Mouse (Mus musculus) ovary, postnatal 36 days (tissue): Measurements from ENCODE around the gene Prss48.

Experiments
- DNase-seq: peaks from one replicate; pipeline ENCODE4 v3.0.0; 2022; ENCODE audit warnings: low spot score, mixed read lengths

The Prss48 gene

DNA sequence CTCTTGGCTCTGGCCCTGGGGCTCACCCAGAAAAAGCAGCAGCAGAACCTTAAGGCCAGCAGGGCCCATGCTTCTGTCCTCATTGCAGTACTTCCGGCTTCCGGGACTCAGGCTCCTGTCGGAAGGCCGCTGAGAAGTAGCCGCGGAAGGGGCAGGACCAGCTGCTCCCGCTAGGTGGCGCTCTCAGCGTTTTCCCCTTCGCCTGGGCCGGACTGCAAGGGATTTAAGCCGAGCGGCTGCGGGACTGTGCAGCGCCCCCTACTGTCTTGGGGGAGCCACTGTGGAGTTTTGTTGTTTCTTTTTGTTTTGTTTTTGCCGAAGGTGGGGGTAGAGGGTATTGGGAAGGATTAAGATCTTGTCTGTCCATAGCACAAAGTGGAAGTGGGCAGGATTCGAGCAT is at the start of gene Prss48:
Gene Prss48, minus strand, starts transcription at position 69 of the 400 bp plus-strand sequence.
- DNase-seq, result no peak

DNA sequence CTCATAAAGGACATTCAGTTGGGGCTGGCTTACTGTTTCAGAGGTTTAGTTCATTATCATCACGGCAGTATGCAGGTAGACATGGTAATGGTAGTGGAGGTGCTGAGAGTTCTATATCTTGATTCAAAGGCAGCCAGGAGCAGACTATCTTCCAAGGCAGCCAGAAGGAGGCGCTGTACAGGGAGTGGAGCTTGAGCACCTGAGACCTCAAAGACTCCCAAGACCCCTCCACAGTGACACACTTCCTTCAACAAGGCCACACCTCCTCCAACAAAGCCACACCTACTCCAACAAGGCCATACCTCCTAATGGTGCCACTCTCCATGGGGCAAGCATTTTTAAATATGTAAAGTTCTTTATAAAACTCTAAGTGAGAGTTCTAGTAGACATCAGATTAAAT is 46.8 kb upstream of the Prss48 start:
- no peak for DNase-seq

DNA sequence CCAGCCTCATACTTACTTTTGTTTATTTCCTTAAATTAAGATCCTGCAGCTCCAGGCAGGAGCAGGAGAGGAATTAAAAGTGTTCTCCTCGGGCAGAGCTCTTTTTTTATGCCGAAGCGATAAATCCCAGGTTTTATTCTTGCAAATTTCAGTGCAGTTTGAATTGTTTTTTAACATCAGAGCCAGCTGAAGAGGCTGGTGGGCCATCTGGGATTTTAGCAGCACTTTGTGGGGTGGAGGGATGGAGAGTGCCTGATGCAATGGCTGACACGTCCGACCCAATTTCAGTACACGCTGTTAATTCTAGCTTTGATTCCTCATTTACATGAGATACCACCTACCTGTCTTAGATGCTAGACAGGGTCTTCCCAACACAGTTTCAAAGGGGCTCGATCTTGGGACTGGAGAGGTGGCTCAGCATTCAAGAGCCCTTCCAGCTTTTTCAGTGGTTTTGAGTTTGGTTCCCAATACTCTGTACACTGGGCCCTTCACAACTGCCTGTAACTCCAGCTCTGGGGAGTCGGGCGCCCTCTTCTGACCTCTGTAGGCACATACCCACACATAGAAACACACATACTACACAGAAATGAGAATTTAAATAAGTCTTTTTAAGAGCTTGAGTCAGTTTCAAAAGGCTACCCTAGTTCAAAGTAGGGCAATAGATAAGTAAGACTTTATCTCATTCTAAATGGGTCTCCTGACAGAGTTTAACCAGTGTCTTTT is 45.6 kb upstream of the Prss48 start:
- no peak for DNase-seq

DNA sequence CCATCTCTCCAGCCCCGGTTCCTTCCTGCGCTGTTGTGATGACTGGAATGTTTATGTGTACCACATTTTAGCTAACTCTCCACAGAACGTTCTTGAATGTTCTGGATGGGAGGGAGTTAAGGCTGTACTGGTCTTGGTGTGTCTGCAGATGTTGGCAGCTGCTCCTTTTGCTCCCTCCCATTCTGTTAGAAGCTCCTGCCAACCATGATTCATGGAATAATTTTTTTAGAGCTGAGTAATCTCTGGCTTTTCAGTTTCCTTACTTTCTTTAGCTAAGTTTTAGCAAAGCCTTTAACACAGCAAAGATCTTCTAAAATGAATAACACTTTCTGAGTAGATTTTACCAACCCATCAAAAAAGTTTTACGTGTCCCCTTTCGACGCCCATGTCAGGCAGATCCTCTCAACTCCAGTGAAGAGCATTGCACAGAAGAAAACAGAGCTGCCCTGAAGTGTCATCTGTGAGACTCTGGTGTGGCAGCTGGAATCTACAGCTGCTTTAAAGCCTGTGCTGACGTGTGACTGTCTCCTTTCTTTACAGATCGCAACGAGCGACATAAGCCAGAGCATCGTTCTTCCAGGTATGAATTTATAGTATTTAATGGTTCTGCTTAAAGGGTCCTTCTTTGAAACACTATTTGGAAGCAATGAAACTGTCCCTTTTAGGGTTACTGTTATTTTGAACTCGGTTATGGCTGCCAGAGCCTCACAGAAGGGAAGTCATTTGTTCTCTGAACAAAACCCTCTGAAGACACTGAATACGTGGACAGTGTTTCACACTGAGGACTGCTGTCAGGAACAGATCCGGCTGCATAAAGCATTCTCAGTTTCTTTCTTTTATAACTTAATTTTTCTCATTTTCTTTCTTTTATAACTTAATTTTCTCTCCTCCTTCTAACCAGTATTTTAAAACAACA is 38.3 kb upstream of the Prss48 start:
- no peak for DNase-seq

DNA sequence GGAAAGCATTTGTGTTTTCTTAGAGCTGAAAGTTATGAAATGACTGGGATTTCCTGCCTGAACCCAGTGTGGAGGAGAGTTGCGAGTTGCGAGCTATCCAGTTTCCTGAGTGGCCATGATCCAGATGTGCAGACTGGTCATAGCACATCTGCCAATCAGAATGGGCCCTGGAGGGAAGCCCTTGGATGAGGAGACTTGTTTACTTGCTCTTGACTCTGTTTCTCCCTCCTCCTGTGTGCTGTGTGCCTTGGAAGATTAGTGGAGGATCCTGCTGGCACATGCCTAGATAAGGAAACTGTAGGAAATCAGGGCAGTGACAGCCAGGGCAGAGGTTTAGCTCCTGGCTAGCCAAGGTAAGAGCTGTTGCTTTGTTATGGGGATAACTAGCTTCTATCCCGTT is 36.4 kb upstream of the Prss48 start:
- peak; percentile 25 for DNase-seq

DNA sequence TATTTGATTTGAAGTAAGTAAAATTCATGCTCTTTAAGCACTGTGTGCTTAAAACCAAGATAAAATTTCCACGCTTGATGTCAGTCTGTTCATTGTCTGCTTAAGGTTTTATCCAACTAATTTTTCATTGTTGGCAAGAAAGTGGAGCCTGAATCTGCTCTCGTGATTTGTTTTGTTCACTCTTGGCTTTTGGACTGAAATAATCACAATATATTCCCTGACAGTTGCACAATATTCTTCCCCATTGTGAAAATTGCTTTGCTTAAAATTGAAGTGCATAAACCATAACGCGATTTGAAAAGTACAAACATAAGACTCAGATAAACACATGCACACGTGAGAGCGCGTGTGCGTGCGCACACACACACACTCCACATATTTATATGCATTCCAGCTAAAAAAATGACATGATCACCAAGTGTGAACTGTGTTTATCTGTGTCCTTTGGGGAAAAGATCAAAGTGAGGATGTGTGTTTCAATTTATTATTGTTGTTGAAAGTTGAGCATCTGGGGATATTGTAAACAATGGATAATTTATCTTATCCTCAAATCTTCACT is 35.7 kb upstream of the Prss48 start:
- no peak for DNase-seq

DNA sequence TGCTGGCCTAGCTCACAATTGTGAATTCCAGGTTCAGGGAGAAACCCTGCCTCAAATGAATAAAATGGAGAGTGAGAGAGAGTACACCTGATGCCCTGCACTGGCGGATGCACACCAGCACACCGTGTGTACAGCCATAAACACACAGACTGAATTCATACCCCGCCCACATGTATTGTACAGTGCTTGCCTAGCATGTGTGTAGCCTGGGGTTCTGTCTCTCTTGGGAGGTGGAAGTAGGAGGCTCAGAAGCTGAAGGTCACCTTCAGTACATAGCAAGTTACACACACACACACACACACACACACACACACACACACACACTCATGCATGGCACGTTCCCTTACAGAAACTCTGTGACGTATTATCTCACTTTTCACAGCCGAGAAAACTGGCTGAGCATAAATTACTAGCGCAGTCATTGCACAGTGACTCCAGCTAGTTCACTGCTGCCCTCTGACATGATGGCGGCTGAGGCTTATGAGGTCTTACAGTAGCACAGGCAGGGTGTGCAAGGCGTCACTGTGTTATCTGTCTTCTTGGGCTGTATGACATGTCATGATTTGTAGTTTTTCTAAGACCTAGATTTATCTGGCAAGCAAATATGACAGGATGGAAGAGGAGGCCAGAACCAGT is 31.3 kb upstream of the Prss48 start:
- DNase-seq, result no peak

DNA sequence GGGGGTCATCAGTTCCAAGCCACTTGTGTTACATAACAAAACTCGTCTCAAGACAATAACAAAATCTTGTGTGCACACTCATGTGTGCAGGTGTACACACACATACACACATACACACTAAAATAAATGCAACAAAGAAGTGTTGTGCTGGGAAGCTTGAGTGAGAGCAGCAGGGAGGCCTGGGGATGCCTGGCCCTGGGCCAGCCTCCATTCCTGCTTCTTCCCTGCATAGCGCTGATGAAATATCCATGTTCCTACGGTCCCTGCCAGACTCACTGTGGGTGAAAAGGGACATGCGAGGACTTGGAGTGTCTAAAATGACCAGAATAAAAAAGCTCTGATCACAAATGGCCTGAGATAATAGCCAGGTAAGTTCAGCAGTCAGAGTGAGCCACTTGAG is 28.3 kb upstream of the Prss48 start:
- no peak for DNase-seq

DNA sequence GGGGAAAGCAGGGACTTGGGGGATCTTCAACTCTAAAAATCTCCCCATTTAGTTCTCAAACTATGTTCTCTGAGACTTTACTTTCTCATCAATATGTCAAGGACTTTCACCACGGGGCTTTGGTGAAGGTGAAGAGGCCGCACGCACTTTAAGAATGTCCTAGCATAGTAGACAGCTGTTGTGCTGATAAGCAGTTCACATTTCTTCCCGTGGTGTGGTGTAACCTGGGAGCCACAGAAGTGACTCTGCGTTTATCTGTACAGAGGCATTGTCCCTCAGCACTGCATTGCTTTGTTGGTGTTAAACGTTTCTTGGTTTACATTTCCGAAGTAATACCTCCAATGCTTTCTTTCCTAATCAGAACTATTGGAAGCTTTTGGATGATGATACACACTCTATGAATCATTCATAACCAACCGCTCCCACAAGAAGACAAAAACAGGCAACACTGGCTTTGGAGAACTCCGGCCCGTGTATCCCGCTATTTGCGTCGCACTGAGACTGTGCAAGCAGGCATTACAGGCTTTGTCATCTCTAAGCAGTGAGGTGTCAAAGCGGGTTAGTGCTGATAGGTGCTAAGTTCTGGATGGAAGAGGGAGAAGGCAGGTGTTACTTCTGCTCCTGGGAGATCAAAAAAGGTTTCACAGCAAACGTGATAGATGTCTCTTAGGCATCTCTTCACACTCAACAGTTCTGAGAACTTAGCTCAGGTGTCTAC is 26.5 kb upstream of the Prss48 start:
- DNase-seq, result no peak

DNA sequence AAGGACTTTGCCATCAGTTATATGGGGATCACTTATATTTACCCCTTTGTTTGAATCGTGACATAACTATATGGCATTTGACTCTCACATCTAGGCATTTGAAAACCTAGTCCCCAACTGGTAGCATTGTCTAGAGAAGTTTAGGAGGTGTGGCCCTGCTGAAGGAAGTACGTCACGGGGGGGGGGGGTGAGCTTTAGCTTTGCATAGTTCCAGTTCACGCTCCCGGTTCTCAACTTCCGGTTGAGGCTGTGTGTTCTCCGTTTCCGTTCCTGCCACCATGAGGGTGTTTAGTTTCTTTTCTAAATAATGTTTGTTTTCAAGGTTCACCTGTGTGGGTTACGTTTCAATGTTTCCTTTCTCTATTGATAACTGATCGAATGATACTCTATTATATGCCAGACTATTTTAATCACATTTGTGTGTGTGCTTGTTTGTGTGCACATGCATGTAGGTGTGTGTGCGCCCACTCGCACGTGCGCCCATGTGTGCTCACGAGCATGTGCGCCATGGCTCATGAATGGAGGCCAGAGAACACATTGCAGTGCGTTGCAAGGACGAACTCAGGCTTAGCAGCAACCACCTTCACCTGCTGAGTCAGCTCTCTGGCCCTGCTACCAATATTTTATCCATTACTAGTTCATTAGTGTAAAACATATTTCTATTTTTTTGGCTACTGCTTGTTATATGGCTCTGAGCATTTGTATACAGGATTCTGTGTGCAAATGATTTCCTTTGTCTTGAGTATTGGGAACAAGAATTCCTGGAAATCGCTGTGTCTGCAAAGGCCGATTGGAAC is 23.2 kb upstream of the Prss48 start:
- DNase-seq, result no peak

DNA sequence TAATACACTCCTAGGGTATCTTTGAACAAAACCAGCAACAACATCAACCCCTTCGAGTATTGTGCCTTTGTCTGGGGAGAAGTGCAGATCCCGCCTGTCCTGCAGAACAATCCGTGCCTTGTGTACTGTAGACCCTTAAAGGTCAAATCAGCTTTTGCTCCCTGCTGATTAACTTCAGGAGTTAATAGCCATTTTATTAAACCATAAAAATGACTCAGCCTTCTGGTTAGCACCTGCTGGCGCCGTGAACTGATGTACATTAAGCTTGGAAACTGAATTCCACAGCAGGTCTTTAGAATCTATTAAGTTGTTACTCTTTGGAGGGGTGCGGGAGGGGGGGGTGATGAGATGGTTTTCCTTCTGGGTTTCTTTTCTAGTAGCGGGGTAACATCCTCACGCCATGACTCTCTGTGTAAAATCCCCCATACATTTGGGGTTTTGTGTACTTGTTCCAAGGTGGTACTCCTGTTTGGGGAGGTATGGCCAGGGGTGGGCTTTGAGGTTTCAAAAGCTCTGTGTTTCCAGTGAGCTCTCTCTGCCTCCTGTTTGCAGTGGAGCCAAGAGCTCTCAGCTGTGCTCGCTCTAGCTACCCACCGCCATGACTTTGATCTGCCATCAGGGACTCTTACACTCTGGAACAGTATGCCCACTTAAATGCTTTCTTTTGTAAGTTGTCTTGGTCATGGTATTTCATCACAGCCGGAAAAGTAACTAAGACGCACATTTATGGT is 21.9 kb upstream of the Prss48 start:
- DNase-seq, result no peak

DNA sequence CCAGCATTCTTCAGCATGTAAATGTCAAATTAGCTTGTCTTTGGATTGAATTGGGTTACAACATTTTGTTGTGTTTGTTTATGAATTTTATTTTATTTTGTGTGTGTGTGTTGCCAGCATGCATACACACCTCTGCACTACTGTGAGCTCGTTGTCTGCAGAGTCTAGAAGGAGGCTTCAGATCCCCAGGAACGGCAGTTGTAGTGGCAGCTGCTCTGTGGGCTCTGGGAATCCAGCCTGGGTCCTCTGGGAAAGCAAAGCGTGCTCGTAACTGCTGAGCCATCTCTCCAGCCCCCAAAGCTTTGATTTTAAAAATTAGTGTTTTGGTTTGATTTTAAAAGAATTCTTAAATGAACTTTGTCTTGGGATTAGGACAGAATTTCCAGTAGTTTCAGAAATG is 19.4 kb upstream of the Prss48 start:
- no peak for DNase-seq

DNA sequence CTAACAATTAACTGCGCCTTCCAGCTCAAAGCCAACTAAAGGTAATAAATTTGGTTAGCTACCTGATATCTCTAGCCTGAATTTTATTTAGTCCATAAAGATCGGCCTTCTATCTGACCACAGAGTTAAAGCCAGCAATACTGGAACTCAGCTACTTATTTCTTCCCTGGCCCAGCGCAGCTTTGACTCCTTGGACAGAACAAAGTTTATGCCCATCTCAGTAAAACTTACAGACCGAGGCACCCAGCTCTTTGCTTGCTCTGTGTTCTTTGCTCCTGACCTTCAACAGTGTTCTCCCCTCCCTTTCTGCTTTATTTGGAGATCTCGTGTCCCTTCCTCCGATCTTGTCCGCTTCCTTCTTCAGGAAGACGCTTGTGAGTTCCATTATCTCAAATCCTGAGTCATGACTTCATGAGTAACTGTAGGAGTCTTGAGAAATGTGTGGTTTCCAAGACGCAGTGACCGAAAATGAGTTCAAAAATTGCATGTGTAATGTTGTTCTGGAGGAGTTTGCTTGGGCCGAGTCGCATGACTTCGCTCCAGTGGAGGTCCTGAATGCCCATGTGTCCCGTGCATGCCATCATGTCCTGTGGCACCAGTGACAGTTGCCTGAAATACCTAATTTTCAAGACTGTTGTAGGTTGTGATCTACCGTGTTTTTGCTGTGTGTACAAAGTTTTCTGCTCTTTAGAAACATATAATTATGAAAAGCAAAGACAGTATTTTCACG is 18.8 kb upstream of the Prss48 start:
- DNase-seq, result no peak

DNA sequence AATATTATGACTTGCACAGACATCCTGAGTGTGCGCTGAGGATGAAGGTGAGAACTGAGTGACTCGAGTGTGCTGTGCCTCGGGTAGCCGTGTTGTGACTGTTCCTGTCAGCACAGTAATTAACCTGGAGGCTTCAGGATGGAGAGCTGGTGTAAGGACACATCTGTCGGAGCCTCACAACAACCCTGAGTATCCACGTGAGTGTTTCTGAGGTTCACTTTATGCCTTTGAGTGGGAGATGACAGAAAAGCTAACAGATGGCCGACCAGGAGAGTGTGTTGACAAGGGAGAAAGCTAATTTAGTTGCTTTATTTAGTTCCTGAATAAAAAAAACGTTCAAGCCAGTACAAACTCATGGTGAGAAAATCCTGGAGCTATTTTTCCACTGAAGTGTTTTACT is 15.2 kb upstream of the Prss48 start:
- no peak for DNase-seq

DNA sequence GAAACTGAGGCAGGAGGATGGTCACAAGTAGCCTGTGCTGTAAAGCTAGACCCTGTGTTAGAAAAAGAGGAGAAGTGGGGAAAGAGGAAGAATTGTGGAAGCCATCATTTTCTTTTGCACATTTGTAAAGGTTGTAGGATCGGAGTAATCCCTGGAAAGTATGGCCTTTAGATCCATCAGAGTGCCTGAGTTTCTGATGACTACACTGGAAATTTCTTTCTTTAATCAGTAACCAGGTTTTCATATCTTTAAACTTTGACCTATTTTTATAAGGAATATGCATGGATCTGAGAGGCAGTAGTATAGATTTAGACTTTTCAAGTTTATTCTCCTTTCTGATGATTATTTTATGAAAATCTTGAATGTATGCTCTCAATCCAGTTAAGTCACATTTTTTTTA is 14.7 kb upstream of the Prss48 start:
- no peak for DNase-seq

DNA sequence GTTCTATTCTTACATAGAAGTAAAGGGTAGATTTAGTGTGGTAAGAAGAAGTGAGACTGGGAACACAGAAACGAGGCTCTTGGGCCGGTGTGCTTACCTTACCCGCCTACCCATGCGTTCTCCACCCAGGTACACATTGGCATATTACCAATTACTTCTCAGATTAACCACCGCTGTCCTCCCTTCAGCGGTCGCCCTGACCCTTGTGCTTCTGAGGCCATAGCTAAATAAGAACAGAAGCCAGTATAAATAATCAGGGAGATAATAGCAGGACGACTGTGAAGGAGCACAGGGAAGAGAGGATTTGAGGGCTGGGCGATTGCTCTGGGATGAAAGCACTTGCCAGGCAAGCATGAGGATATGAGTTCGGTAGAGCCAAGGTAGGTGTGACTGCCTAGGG is 11.5 kb upstream of the Prss48 start:
- peak; percentile 13 for DNase-seq

DNA sequence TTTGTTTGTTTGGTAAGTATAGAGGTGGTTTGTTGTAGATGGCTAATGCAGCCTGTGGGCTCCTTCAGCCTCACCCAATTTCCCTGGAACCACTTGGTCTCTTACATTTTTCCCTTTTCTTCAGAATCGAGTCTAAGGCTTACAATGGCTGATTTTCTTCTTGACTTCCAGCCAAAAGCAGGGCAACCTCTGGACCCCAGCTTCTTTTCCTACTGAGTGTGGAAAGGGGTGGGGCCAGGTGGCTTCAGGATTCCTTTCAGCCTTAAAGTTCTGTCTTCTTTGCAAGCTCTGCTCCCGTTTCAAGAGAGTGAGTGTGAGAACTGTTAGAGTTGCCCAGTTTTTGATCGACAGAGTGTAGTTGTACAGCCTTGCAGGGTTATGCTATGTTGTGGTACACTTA is 9.5 kb upstream of the Prss48 start:
- DNase-seq, result no peak

DNA sequence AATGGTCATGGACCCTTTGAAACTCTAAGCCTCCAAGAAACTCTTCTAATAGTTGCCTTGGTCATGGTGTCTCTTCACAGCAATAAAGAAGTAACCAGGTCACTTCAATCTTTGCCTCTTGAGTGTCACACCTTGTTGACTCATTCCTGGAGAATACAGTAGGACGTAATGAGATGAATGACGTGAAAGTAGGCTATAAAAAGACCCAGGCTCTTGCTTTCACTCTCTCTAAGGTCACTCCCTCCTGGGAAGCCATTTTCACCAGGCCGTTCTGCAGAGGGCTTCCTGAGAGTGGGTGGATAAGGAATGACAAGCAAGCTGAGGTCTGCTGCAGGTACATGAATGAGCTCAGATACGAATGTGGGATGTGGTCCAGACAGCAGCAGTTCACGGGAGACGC is 9.1 kb upstream of the Prss48 start:
- DNase-seq, result no peak

DNA sequence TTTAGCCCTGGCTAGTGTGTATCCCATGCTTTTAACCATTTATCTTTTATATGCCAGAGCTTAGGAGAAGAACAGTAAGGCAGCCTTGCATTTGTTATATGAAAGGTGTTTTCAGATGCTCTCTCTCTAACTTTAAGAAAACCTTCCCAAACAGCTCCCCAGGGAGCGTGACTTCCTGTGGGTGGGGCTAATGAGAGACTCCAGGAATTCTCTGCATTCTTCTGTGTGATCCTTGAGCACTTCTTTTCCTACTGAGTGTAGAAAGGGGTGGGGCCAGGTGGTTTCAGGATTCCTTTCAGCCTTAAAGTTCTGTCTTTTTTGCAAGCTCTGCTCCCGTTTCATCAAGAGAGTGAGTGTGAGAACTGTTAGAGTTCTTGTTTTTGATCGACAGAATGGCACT is 8.3 kb upstream of the Prss48 start:
- no peak for DNase-seq

DNA sequence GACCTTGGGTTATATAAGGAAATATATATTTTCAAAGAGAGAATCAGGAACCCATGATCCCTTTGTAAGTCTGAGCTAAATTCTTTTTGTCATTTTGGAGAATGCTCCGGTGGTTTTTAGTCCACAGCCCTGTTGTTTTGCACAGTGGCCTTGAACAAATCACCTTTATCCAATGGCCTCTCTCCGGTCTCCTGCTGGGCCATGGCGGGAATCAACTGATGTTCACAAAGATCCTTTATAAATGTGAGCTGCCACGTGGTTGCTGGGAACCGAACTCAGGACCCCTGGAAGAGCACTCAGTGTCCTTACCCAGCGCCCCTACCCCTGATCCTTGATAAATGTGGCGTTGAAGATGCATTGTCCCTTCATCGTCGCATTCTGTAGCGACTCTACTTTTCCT is 2.5 kb upstream of the Prss48 start:
- no peak for DNase-seq
